Mouse (Mus musculus) embryonic facial prominence, embryonic 12.5 days (tissue): ENCODE results near the gene Adam20. TPM values are rescaled to one million over a fixed set of nuclear protein-coding genes. Genes with fewer than 3 reads are reported as not detected.
"Not testable (repeated sequence)": the region's sequence is repeated elsewhere in the genome, so short reads cannot be mapped to it uniquely, and the experiment has no call there.

Experiments used
- ATAC-seq: fragments of 200-750 bp; cut with Nextera tagmentation; 2 replicates; pipeline ENCODE4 v1.8.0; 2017; ENCODE audit not compliant: insufficient number of reproducible peaks, insufficient read depth, low FRiP score, low TSS enrichment
- H3K27ac ChIP-seq: fragments of 300-500 bp; sonication (generic); 2 replicates; pipeline ENCODE4 v1.5.1; 2016; ENCODE audit warnings: mild to moderate bottlenecking
- H3K27me3 ChIP-seq: fragments of 300-500 bp; sonication (generic); 2 replicates; pipeline ENCODE4 v1.6.1; 2016; ENCODE audit warnings: mild to moderate bottlenecking, moderate library complexity
- H3K36me3 ChIP-seq: fragments of 300-500 bp; sonication (generic); 2 replicates; pipeline ENCODE4 v1.6.1; 2016; ENCODE audit warnings: mild to moderate bottlenecking
- H3K4me1 ChIP-seq: fragments of 300-500 bp; sonication (generic); 2 replicates; pipeline ENCODE4 v1.6.1; 2016
- H3K4me2 ChIP-seq: fragments of 300-500 bp; sonication (generic); replicated peaks from 2 replicates; pipeline ENCODE4 v1.6.1; 2016; ENCODE audit warnings: mild to moderate bottlenecking, moderate library complexity
- H3K4me3 ChIP-seq: fragments of 300-500 bp; sonication (generic); 2 replicates; pipeline ENCODE4 v1.5.1; 2016; ENCODE audit warnings: mild to moderate bottlenecking
- H3K9ac ChIP-seq: fragments of 300-500 bp; sonication (generic); 2 replicates; pipeline ENCODE4 v1.6.1; 2016; ENCODE audit warnings: mild to moderate bottlenecking, moderate library complexity
- H3K9me3 ChIP-seq: fragments of 300-500 bp; sonication (generic); 2 replicates; pipeline ENCODE4 v1.6.1; 2016; ENCODE audit warnings: mild to moderate bottlenecking, moderate library complexity
- WGBS: fragments of 180-500 bp; shearing (Covaris S2); methylation state at CpG from one replicate; pipeline ENCODE4 v1.1.7; 2016; 5-methylcytosine and 5-hydroxymethylcytosine counted together
- polyA plus RNA-seq: library from polyadenylated mRNA; unstranded; fragments of >200 nt; fragmentation: Nextera tagmentation; extraction: Ambion mirVana; gene quantifications from 2 replicates; pipeline ENCODE4 v1.2.1, GENCODE M21; 2016

Adam20 gene
- not detected in 2 replicates for polyA plus RNA-seq

GRCm38 (mm10) chr8:40792973-40793372 lies at the start of gene Adam20:
TSS of gene Adam20 (plus strand) at chr8:40793273.
- not testable (repeated sequence) for H3K9me3 ChIP-seq, H3K4me2 ChIP-seq, H3K4me3 ChIP-seq, H3K27ac ChIP-seq, H3K9ac ChIP-seq, H3K36me3 ChIP-seq, ATAC-seq, H3K4me1 ChIP-seq, H3K27me3 ChIP-seq
- 72% methylated on average over 1 of the region's 1 CpGs for WGBS

DNA sequence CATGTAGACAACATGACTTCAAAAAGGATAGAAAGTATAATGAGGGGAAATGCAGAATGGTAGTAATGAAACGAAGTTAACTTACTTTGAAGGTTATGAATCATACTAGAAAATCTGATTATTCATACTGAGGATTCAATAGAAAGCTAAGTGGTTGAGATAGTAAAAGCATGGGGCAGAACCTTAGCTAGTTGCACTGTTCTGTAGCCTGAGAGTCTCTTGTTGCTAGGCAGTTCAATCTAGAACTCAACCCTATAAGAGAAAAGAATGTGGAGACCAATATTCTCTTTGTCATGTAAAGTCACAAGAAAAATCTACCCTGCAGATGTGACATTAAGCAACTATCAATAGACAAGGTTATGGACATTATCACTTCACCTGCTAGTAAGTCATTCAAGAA lies 41.2 kb upstream of the Adam20 start, which contains the start of gene Adam25:
Gene Adam25, plus strand, starts transcription at position 301 of the 400 bp plus-strand sequence.
- H3K9ac ChIP-seq, ATAC-seq, H3K4me3 ChIP-seq, H3K9me3 ChIP-seq, H3K4me1 ChIP-seq, H3K4me2 ChIP-seq, H3K27ac ChIP-seq, H3K27me3 ChIP-seq, H3K36me3 ChIP-seq: not testable (repeated sequence)
- WGBS, result 63% methylated on average over 1 of the region's 1 CpGs

DNA sequence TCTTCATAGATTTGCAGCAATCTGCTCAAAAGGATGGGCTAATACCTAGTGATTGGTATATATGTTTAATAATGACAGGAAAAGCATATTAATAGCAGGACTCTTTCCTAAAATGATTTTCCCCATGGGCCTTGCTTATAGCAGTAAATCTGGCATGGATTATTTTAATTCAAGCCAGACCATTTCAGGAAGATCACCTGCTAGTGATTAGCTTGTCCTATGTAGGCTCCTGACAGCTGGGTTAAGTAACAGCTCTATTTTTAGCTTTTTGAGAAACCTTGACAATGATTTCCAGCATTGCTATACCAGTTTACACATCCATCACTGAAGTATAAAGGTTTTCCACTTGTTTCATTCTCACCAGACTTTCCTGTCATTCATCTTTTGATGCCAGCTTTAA lies 9.8 kb upstream of the Adam20 start:
- Histone ChIP-seq H3K4me1 (0 out of 2 replicates have a peak, but pooled peaks cover 7% of the 10 kb centered on the region), H3K27ac (no peak overlapping the region), H3K36me3 (no peaks in the 10 kb centered on the region), H3K27me3 (no peaks in the 10 kb centered on the region), H3K4me3 (no peak overlapping the region), H3K9me3 (no peaks in the 10 kb centered on the region), H3K4me2 (no peak overlapping the region), H3K9ac (no peak overlapping the region)
- ATAC-seq, result peak; percentile 60; the same call in 1 of the 2 replicates

- H3K4me2 ChIP-seq, result no peak overlapping the region
- H3K4me1 ChIP-seq, result no peaks in the 10 kb centered on the region
- 76% methylated on average over 2 of the region's 2 CpGs for WGBS
- no peaks in the 10 kb centered on the region for H3K9me3 ChIP-seq
- no peaks in the 10 kb centered on the region for H3K36me3 ChIP-seq
- H3K27me3 ChIP-seq, result no peaks in the 10 kb centered on the region
- ATAC-seq, result no peak
- H3K27ac ChIP-seq, result no peak overlapping the region
- no peak overlapping the region for H3K4me3 ChIP-seq
- H3K9ac ChIP-seq, result no peak overlapping the region
Observed at GRCm38 (mm10) chr8:40803379-40804079, 10.5 kb downstream of the Adam20 start.

Other genes with a start within 250 kb of the Adam20 start
- gene Adam24, start 118.2 kb upstream of the Adam20 start, polyA plus RNA-seq, result not detected in 2 replicates
- not detected in 2 replicates for gene Adam25, start 41.1 kb upstream of the Adam20 start, polyA plus RNA-seq
- gene Adam39, start 29.7 kb downstream of the Adam20 start, polyA plus RNA-seq, result not detected in 2 replicates